Mouse (Mus musculus) left cerebral cortex, postnatal 36 days (tissue): ENCODE results near the gene Gm45717. TPM values are rescaled to one million over a fixed set of nuclear protein-coding genes. Genes with fewer than 3 reads are reported as not detected.

ENCODE experiments used
- DNase-seq, 2 experiments: peaks; one replicate each; pipeline ENCODE4 v3.0.0; 2021 to 2022; ENCODE audit warnings: low spot score in 2 of 2, mixed read lengths in 1 of 2
- intact Hi-C: fragments of 180-260 bp; cut with DNase I; formaldehyde crosslinking; loops from one replicate; pipeline ENCODE4 v1.15.1; 2025
- total RNA-seq, 2 experiments: library from RNA; stranded (reverse); gene quantifications; 2 replicates each; pipeline ENCODE4 v1.2.3; 2021

The Gm45717 gene
- total RNA-seq, 2 experiments from 2014 or later: not detected

GRCm38 (mm10) chr7:140948161-140948560 lies 7.6 kb downstream of the Gm45717 start:
- intact Hi-C loops: no loop called here
- no peak for DNase-seq

DNA sequence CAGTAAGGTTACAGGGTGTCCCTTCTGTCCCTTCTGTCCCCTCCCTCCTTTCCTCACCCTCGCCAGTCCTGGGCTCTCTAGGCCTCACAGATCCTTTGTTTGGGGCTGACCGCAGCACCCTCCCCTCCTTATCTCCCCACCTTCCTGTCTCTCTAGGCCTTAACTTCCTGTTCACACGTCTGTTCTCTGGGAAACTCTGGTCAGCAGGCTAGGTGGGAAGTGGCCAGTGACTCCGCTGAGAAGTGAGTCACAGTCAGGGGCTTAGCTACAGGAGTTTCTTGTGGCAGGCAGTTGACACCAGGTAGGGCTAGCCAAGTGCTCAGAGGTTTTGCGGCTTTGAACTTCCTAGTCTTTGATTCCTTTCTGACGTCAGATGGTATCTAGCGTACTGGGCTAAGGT lies 8.8 kb downstream of the Gm45717 start:
- DNase-seq: no peak
- intact Hi-C loops: no loop called here

DNA sequence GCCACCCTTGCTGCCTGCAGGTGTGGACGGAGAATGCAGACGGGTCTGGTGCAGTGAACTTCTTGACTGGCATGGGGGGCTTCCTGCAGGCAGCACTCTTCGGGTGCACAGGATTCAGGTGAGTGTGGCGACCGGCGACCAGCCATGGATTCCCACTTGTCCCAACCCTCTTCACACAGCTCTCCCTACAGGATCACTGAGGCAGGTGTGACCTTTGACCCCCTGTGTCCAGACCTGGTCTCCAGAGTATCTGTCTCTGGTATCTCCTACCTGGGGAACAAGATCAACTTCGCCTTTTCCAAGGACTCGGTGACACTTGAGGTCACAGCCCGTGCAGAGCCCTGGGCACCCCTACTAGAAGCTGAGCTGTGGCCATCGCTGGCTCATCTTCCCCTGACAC lies 9.4 kb downstream of the Gm45717 start:
- intact Hi-C loops: no loop called here
- DNase-seq: no peak

GRCm38 (mm10) chr7:140945247-140945646 lies 10.5 kb downstream of the Gm45717 start:
- intact Hi-C loops: no loop called here
- no peak for DNase-seq

- intact Hi-C loops: no loop called here
- DNase-seq: no peak
These were observed 11.5 kb downstream of the Gm45717 start for GRCm38 (mm10) chr7:140944236-140944635.

- no peak for DNase-seq
- intact Hi-C loops: no loop called here
These were observed 12.4 kb downstream of the Gm45717 start for GRCm38 (mm10) chr7:140943356-140943755.

GRCm38 (mm10) chr7:140942811-140943210 lies 12.9 kb downstream of the Gm45717 start:
- intact Hi-C loops: no loop called here
- no peak for DNase-seq

- intact Hi-C loops: no loop called here
These were observed 13.4 kb downstream of the Gm45717 start for GRCm38 (mm10) chr7:140942341-140942740.

GRCm38 (mm10) chr7:140941222-140942051 lies 14.3 kb downstream of the Gm45717 start, which contains the start of gene Pgghg:
Gene Pgghg, plus strand, starts transcription at chr7:140941391.
- peak; percentile 42 to 63 for DNase-seq
- intact Hi-C loops: no loop called here

More at GRCm38 (mm10) chr7:140942341-140942740, 13.4 kb downstream of the Gm45717 start:
- no peak for DNase-seq

DNA sequence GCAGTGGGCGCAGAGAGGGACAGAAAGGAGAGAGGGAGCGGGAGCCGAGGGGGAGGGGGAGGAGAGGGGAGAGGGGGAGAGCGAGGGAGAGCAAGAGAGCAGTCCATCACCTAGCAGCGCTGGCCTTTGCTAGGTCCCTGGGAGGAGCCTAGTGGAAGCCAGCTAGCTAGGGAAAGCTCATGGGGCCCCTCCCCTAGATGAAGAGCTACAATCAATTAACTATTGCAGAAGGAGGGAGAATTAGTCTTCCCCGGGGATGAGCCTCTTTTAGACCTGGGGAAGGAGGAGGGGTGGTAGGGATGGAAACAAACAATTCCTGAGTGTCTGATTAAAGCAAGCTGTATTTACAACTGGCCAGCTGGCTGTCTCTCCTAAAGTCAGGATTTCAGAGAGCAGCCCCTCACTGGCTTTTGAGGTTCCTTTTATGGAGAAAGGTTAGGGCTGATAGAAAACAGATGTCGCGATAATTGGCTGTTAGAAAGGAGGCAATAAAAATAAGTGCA lies 16.0 kb downstream of the Gm45717 start:
- DNase-seq: no peak
- intact Hi-C loops: no loop called here

DNA sequence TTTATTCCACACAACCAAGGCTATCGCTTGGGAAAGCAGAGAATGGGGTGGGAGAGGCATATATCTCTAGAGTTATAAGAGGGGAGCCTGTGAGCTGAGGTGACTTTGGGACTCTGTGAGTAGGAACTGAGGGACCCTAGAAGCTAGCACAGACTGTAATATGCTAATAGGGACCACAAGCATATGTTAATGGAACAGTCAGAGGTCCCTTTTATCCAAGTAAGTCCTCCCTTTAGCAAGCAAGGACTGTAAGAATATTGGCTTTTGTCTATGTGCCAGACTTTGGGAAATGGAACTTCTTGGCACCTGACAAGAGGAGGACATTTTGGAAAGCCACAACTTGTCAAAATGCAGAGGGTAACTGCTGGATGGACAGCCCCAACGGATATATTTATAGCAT lies 16.8 kb downstream of the Gm45717 start:
- intact Hi-C loops: no loop called here
- DNase-seq: no peak

GRCm38 (mm10) chr7:140938436-140938835 lies 17.3 kb downstream of the Gm45717 start:
- intact Hi-C loops: no loop called here

GRCm38 (mm10) chr7:140927181-140927580 lies 28.6 kb downstream of the Gm45717 start:
- intact Hi-C loops: no loop called here
- no peak for DNase-seq

More at GRCm38 (mm10) chr7:140938436-140938835, 17.3 kb downstream of the Gm45717 start:
- DNase-seq: no peak

DNA sequence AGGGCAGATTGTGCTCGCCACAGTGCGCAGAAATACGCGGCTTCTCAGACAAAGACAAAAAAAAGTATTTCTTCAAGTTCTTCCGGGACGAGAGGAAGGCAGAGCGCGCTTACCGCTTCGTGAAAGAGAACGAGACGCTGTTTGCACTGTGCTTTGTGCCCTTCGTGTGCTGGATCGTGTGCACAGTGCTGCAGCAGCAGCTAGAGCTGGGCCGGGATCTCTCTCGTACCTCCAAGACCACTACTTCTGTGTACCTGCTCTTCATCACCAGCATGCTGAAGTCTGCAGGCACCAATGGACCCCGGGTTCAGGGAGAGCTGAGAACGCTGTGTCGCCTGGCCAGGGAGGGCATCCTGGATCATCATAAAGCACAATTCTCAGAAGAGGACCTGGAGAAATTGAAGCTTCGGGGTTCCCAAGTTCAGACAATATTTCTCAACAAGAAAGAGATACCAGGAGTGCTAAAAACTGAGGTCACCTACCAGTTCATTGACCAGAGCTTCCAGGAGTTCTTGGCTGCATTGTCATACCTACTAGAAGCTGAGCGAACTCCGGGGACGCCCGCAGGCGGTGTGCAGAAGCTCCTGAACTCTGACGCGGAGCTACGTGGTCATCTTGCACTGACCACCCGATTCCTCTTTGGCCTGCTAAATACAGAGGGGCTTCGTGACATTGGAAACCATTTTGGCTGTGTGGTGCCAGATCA lies 32.5 kb downstream of the Gm45717 start:
- peak in 1 of 2 experiments; percentile 13 for DNase-seq
- intact Hi-C loops: no loop called here

- intact Hi-C loops: no loop called here
- peak; percentile 21 to 28 for DNase-seq
These were observed 33.2 kb downstream of the Gm45717 start for GRCm38 (mm10) chr7:140922398-140923069.

DNA sequence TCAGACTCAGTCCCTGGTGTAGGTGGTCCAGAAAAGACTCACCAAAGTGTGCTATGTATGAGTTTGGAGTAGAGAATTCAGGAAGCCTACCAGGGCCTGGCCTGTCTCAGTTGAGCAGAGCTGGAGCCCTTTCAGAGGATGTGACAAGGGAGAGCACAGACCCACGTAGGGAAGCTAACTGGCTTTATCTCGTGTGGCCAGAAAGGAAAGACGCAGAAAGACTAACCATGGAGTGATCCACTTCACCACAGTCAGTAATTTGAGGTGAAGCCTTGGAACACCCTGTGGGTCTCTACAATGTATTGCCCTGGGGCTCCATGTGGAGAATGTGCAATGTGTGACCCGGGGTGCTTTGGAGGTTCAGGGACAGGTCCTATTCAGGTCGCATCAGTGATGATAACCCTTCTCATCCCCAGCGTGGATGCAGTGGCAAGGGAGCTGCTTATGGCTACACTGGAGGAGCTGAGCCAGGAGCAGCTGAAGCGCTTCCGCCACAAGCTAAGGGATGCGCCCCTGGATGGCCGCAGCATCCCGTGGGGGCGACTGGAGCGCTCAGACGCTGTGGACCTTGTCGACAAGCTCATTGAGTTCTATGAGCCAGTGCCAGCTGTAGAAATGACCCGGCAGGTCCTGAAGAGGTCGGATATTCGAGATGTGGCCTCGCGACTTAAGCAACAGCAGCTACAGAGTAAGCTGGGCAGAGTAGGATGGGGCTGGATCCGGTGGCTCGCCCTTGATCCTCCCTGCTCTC lies 34.3 kb downstream of the Gm45717 start:
- intact Hi-C loops: no loop called here
- no peak for DNase-seq

GRCm38 (mm10) chr7:140920418-140921029 lies 35.2 kb downstream of the Gm45717 start, which contains the start of gene Nlrp6:
Gene Nlrp6, plus strand, starts transcription at chr7:140920902.
- no peak for DNase-seq
- intact Hi-C loops: no loop called here

DNA sequence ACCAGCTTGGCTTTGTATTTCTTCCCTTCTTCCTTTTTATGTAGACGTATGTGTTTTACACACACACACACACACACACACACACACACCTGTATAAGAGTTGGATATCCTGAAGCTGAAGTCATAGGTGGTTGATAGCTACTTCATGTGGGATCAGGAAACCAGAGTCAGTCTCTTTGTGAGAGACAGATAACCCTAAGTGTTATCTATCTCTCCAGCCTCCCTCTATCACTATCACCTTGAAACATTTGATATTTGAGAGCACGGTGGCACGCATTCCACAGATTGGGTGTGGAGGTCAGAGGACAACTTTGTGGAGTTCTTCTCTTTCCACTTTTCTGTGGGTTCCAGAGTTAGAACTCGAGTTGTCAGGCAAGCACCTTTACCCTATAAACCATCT lies 35.8 kb downstream of the Gm45717 start:
- intact Hi-C loops: no loop called here
- no peak for DNase-seq
